Mouse (Mus musculus): ENCODE data around the gene Stk39.

DNA sequence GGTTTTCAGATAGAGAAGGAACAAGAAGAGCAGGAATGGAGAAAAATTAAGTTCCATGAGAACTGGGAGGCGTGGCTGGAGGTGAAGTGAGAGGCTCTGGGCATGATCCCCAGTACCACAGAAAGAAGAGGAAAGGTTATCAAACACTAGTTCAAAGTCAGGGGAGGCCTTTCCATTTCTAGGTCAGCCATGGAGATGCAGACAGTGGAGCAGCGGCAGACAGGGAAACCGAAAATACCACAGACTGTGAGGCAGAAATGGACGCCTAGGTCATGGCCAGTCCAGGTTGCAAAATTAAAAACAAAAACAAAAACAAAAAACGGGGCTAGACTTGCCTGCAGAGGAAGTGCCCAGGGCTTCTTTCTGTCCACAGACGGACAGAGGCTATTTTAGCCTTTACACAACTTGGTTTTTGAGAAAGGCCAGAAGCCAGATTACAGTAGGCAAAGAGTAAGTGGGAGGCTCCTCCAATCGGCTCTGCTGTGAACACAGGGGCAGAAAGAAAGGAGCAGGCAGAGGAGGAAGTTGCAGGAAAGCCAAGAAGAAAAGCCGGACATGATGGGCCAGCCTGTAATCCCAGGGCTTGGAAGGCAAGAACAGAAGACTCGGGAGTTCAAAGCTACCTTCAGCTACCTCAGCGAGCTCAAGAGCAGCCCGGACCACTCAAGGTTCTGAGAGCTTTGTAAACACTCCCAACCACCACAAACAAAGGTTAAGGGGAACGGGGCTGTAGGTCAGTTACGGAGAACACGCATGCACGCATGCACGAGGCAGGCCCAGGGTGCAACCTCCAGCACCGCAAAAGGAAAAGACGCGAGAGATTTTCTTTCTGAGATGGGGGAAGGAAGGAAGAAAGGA lies 6.6 kb downstream of the Stk39 start:
- TF ChIP-seq CTCF (IDR thresholded peaks at IDR 0.05; ENCODE audit: low read depth) (no peak), EP300 (IDR thresholded peaks at IDR 0.05; ENCODE audit: low read depth) (no peak)

Measured in liver, embryonic 14.5 days (tissue).